Mouse (Mus musculus) liver, adult 2 months (tissue): ENCODE results near the gene Rhoh.

Source experiments
- CTCF ChIP-seq: fragments of 200-500 bp; IDR thresholded peaks from 2 replicates; pipeline ENCODE4 v1.5.1; 2011; ENCODE audit warnings: low read depth, low read length, control low read depth
- POLR2A ChIP-seq: fragments of 200-500 bp; IDR thresholded peaks from 2 replicates; pipeline ENCODE4 v1.6.1; 2011; ENCODE audit warnings: low read length, control low read depth; ENCODE audit not compliant: insufficient read depth; ENCODE audit errors: extremely low read depth

- no peak for TF ChIP-seq POLR2A
- TF ChIP-seq CTCF, result no peak
Observed at GRCm38 (mm10) chr5:65904476-65904875, 43.5 kb downstream of the Rhoh start.
